Mouse (Mus musculus) testis, adult 2 months (tissue): ENCODE data around the gene Il4i1.

Experiments
- CTCF ChIP-seq: fragments of 200-500 bp; IDR thresholded peaks from 2 replicates; pipeline ENCODE4 v1.5.1; 2012; ENCODE audit warnings: low read depth, mild to moderate bottlenecking, inconsistent platforms, low read length, moderate library complexity; ENCODE audit not compliant: control insufficient read depth, insufficient read depth, insufficient replicate concordance
- POLR2A ChIP-seq: fragments of 200-500 bp; IDR thresholded peaks from 2 replicates; pipeline ENCODE4 v1.6.1; 2012; ENCODE audit warnings: low read depth, mild to moderate bottlenecking, inconsistent platforms, low read length, moderate library complexity; ENCODE audit not compliant: control insufficient read depth

DNA sequence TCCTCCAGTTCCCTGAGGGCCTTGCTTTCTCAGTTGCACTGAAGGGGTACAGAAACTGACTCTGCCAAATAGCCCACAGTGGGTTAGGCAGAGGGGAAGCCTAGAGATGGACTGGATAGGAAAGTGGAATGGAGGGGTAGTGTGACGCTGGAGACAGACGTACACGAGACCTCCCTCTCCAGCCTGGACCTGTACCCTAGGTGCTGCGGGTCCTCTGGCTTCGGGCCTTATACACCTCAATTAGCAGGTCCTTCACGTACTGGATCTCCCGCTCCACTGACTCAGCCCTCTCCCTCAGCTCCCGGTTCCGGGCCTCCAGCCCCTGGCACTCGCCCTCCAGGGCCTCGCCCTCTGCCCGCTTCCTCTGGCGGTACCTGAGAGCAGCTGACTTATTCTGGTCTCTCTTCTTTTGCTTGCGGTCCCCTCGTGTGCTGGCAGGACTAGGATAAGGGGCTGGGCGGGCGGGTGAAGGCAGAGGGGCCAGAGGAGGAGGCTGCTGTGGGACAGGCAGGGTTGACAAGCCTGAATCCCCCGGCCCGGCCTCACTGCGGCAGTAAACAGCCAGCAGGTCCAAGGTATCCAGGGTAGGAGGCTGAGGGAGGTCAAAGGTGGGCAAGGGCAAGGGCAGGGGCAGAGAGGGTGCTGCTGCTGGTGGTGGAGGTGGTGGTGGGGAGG, 3.4 kb upstream of the Il4i1 start:
- TF ChIP-seq POLR2A (no peak), CTCF (no peak)
